Mouse (Mus musculus): ENCODE results near the gene Gnat3.
"Not testable (repeated sequence)": the region's sequence is repeated elsewhere in the genome, so short reads cannot be mapped to it uniquely, and the experiment has no call there.

Gene Gnat3

DNA sequence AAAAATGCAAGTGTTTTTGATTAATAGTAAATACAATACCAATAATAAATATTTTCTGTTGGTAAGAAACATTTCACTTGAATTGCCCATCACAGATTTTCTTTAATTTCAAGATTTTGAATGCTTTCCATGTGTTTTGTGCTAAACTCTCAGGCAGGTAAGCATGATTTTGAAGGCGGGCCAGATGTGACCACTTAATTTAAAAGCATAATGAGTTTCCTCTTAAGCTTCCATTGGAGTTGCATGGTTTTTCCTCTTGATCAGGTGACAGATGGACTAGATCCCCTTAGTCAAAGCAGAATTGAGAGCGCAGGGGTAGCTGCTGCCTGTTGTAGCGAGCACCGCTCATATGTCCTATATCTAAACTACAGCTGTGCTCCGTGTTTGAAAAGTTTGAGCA is at the start of gene Gnat3:
Gnat3 (plus strand) TSS at position 301 of the 400 bp plus-strand sequence.
- DNase-seq: no peak

GRCm38 (mm10) chr5:17918966-17919365 is 43.4 kb upstream of the Gnat3 start:
- DNase-seq: peak; percentile 51

GRCm38 (mm10) chr5:17923648-17924047 is 38.7 kb upstream of the Gnat3 start:
- DNase-seq: no peak

DNA sequence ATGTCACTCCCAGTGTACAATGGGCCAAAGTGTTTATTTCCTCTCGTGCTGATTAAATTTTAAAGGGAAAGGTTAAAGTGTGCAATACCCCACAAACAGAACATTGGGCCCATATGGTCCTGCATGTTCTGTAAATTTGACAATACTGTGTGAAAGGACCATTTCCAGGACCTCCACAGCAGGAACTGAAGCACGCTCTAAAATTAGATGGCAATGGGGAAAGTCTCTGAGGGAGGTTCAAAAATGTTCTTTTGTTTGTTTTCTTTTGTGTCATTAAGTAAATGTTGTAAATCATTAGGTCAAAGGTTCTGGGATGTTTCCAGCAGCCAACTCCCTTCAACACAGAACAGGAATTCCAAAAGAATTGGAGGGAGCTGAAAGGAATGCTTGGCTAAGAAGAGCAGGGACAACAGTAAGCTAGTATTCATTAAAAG is 38.2 kb upstream of the Gnat3 start:
- DNase-seq: peak; percentile 36

DNA sequence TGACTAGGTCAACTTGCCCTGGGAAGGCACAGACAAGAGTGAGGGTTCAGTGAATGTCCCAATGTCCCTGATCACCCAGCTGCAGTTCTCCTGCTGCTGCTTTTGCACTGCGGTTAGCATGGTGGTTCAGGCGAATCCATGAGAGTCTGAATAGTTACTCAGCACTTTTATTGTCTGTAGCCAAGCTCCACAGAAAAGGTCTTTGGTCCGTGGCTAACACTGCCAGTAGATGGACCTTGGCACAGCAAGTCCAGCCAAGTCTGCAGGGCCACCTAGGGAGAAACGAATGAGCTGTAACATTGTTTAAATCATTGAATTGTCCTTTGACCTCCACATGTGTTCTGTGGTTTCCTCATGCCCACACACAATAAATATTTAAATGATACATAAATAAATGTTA is 33.9 kb upstream of the Gnat3 start:
- peak; percentile 86 for DNase-seq

GRCm38 (mm10) chr5:17929006-17929567 is 33.3 kb upstream of the Gnat3 start:
- DNase-seq: no peak

DNA sequence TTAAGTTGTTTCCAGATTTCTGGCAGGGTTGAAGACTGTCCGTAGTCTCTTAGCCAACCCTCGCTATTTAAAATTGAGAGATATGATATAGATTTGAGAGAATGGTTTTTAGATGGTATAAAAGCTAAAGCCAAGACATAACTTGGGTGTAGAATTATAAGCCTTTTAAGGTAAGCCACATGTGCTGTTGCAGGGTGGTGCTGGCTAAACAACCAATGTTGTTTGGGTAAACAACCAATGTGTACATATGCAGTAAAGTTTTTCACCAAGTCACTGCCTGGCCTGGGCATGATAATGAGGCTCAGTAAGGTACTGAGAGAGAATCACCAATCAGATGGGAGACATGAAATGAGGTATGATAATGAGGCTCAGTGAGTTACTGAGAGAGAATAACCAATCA is 30.8 kb upstream of the Gnat3 start:
- not testable (repeated sequence) for DNase-seq

- no peak for DNase-seq
These were observed 27.8 kb upstream of the Gnat3 start for GRCm38 (mm10) chr5:17934501-17934900.

- DNase-seq: no peak
These were observed 24.0 kb upstream of the Gnat3 start for GRCm38 (mm10) chr5:17938170-17938939.

GRCm38 (mm10) chr5:17956468-17956867 is 5.9 kb upstream of the Gnat3 start:
- no peak for DNase-seq

DNA sequence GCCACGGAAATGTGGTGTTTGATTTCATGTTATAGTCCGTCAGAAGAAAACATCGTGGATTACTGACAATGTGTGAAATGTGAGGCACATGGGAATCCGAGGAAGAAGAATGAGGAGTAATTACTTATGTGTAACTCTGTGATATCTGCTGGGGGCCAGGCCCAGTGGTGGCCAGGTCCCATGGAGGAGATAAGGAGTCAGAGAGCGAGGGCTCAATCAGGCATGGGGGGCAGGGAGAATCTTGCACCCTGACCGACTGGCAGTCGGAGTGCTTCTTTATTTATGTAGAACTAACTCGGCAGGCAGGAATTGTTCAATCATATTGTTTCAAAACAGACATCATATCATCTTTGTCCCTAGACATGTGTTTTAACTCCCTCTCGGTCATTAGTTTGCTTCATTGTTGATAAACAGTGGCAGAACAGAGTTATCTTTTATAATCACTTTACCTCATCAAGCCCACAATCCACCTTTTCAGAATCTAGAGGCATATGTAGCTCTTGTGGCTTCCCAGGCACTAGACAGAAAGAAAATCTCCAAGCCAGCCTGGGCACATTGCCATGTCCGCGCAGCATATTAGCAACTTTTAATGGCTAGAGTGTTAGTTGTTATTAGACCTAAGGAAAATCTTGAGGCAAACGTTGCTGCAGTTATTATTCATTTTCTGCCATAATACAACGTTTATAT is 7.5 kb downstream of the Gnat3 start:
- DNase-seq: no peak

GRCm38 (mm10) chr5:17970391-17970730 is 8.0 kb downstream of the Gnat3 start:
- DNase-seq: no peak

- no peak for DNase-seq
These were observed 18.3 kb downstream of the Gnat3 start for GRCm38 (mm10) chr5:17980501-17981121.

DNA sequence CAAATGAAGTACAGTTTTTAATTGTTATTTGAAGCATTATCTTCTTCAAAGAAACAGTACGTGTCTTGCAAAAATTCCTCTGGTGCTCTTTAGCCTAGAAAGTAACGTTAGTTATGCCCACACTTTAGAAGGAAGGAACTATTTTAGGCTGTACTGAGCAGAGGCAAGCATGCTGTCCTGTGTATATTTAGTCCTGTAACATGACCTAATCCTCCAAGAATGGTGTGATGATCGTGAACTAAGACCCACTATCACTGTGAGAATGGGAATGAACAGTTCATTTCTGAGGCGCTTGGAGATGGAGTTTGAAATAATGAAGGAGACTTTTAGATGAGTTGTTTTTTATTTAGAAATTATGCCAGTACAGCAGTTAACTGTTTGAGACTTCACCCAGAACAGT is 20.4 kb downstream of the Gnat3 start:
- DNase-seq: no peak

DNA sequence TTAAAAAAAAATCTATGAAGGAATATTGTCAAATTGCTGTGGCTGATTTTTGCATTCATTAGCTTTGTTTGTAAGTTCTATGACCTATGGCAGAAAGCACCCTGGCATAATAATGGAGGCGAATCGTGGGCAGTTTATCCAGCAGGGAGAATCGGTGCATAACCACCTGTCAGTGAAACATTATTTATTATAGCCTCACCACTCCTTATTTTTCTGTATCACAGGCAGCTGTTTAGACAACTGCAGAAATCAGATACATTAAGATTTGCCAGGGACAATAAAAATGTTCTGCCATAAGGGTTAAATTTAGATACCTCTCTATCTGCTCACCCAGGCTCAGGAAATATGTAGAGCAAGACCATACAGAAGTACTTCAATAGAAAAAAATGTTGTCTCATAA is 22.2 kb downstream of the Gnat3 start:
- no peak for DNase-seq

GRCm38 (mm10) chr5:17986611-17987010 is 24.3 kb downstream of the Gnat3 start:
- DNase-seq: no peak

- no peak for DNase-seq
These were observed 28.3 kb downstream of the Gnat3 start for GRCm38 (mm10) chr5:17990618-17991017.

GRCm38 (mm10) chr5:17999570-17999969 is 37.2 kb downstream of the Gnat3 start:
- DNase-seq: no peak

DNA sequence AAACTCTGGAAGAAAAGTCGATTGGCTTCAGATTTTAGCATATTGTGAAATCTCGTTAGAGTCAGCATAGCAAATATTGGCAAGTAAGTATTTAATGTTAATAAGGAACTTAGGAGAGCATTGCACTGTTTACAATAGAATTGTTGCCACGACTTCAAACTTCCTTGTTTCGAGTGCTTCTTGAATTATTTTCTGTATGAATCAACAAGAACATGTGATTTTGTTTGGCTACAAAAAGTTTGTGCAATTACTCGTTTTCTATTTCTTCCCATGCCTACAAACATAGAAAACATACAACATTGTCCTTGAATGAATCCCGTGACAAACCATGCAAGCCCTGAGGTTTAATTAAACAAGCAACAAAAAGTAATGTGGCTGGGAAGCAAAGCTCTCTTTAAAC is 37.8 kb downstream of the Gnat3 start:
- DNase-seq: no peak

DNA sequence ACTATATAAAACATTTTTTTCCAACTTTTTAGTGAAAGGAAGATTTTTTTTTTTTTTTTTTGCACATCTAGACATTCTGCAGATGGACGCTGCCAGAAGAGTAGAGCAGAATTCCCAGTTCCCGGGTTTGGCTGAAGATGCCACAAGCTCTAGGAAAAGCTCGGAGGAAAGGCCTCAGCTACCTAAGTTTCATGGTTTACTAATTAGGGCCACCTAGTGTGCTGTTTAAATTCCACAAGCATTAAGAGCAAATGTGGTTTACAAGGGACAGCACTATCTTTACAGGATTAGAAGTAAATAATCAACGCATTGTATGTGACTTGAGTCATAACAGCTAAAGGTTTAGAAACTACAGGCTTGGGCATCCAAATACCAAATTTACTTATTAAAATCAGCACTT is 39.3 kb downstream of the Gnat3 start:
- no peak for DNase-seq

- DNase-seq: no peak
These were observed 41.3 kb downstream of the Gnat3 start for GRCm38 (mm10) chr5:18003675-18004074.

- DNase-seq: no peak
These were observed 42.7 kb downstream of the Gnat3 start for GRCm38 (mm10) chr5:18004824-18005611.

- peak; percentile 70 for DNase-seq
These were observed 43.8 kb downstream of the Gnat3 start for GRCm38 (mm10) chr5:18006157-18006556.
